Mouse (Mus musculus) ovary, adult 10 weeks (tissue): ENCODE data around the gene Iars. TPM values are rescaled to one million over a fixed set of nuclear protein-coding genes. Genes with fewer than 3 reads are reported as not detected.

Source experiments
- polyA plus RNA-seq: library from polyadenylated mRNA; stranded (reverse); fragments of 350-450 nt; fragmentation: Illumina TruSeq; extraction: RNeasy Lipid Tissue Mini Kit (QIAGEN cat#74804); gene quantifications from one replicate; pipeline ENCODE4 v1.2.3, GENCODE M21; 2014

The Iars gene
- polyA plus RNA-seq: 64.3 TPM

DNA sequence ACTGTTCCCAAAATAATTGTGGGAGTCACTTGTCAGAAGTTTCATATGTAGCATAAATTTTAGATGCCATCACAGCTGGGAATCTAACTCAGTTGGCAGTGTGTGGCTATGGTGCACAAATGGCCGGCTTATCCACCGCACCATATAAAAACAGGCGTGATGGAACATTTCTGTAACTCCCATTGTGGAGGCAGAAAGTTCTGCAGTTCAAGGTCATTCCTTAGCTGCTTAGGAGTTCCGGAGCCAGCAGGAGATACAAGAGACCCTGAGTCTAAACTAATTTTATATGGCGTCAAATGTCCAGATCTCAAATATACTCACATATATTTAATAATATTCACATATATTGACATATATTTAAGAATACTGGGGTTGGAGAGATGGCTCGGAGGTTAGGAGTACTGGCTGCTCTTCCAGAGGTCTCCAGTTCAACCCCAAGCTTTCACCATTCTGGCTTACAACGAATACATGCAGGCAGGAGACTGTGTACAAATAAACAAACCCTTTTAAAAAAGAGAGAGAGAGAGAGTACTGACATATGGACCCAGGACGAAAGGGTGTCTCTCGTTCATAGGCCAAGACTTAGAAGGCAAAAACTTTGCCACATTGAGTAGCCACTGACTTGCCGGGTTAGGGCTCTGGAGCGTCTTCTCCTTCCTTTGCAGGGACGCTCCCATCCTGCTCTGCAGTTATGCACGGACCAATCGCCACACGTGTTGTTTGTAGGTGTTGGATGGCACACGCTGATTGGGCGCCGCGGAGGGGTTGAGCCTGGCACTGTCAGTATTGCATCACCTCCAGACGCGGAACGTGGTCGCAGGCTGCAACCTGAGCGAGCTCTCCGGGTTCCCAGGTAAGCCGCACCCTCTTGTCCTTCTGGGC lies at the start of gene Iars:
Gene Iars (plus strand): TSS at position 750 of the 882 bp plus-strand sequence.

DNA sequence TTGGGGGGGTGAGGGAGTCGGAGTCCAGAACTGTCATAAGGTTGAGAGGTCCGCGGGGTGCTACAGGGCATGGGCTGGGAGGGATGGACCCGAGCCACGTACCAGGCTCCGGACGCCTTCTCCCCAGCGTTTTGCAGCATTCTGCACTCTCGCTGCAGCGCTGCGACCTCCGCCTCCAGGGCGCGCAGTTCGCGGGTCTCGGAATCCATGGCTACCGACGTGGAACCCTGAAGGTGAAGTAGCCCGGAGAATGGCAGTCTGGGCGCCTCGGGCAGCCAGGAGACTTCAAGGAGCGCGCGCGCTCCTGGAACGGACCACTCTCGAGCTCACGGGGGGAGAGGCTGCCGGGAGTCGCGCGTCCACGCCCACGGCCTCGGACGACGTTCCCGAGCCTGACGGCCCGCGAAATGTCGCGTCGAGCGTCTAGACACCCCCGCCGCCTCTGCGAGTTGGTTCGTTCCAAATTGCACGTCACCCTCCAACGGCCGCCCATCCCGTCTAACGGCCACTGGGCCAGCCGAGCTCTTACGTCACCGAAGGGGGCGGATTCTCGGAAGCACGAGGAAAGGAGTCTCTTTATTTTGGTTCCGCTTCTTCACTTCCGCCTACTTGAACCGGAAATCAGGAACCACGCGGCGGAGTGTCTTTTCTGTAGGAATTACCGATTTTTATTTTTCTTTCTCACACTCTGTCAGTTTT lies 29.3 kb upstream of the Iars start, which contains the start of the genes Cenpp and Nol8:
Gene Cenpp (minus strand): TSS at position 305 of the 699 bp plus-strand sequence.
Gene Nol8 (plus strand): TSS at position 598 of the 699 bp plus-strand sequence.

Other genes with a start within 250 kb of the Iars start
- gene Tes3-ps, start 188.8 kb upstream of the Iars start, polyA plus RNA-seq: 1.00 TPM
- 126 TPM for gene Ecm2, start 177.3 kb upstream of the Iars start, polyA plus RNA-seq
- 432 TPM for gene Aspn, start 137.7 kb upstream of the Iars start, polyA plus RNA-seq
- 275 TPM for gene Omd, start 99.6 kb upstream of the Iars start, polyA plus RNA-seq
- gene Ogn, start 74.1 kb upstream of the Iars start, polyA plus RNA-seq: 2,753 TPM
- gene Cenpp, start 29.3 kb upstream of the Iars start, polyA plus RNA-seq: 50.2 TPM
- gene Nol8, start 29.0 kb upstream of the Iars start, polyA plus RNA-seq: 101 TPM
- gene Gm30302, start 116.9 kb downstream of the Iars start, polyA plus RNA-seq: 1.1 TPM